Mouse (Mus musculus) intestine, embryonic 14.5 days (tissue): ENCODE data around the gene Ubxn7. TPM values are rescaled to one million over a fixed set of nuclear protein-coding genes. Genes with fewer than 3 reads are reported as not detected.
"Not testable (repeated sequence)": the region's sequence is repeated elsewhere in the genome, so short reads cannot be mapped to it uniquely, and the experiment has no call there.

Experiments
- ATAC-seq: fragments of 200-750 bp; cut with Nextera tagmentation; replicated peaks from 2 replicates; pipeline ENCODE4 v1.8.0; 2017; ENCODE audit warnings: low read depth, moderate number of reproducible peaks, moderate TSS enrichment, moderate library complexity; ENCODE audit not compliant: low FRiP score, low TSS enrichment
- DNase-seq: peaks from one replicate; pipeline ENCODE4 v3.0.0-alpha.2; 2018; ENCODE audit warnings: low spot score
- H3K27ac ChIP-seq: fragments of 300-500 bp; sonication (generic); 2 replicates; pipeline ENCODE4 v1.5.1; 2014; ENCODE audit warnings: low read depth, mild to moderate bottlenecking, control low read depth
- H3K27me3 ChIP-seq: fragments of 300-500 bp; sonication (generic); replicated peaks from 2 replicates; pipeline ENCODE4 v1.6.1; 2014; ENCODE audit warnings: low read length, control low read depth; ENCODE audit not compliant: control insufficient read depth, insufficient read depth
- H3K36me3 ChIP-seq: fragments of 300-500 bp; sonication (generic); 2 replicates; pipeline ENCODE4 v1.6.1; 2014; ENCODE audit warnings: low read length, control low read depth; ENCODE audit not compliant: control insufficient read depth, insufficient read depth
- H3K4me1 ChIP-seq: fragments of 300-500 bp; sonication (generic); replicated peaks from 2 replicates; pipeline ENCODE4 v1.6.1; 2014; ENCODE audit warnings: low read length, control low read depth, mixed read lengths; ENCODE audit not compliant: control insufficient read depth, insufficient read depth
- H3K4me2 ChIP-seq: fragments of 300-500 bp; sonication (generic); 2 replicates; pipeline ENCODE4 v1.6.1; 2014; ENCODE audit warnings: low read length
- H3K4me3 ChIP-seq: fragments of 300-500 bp; sonication (generic); 2 replicates; pipeline ENCODE4 v1.5.1; 2014; ENCODE audit warnings: low read depth, low read length, control low read depth, mixed read lengths
- H3K9ac ChIP-seq: fragments of 300-500 bp; sonication (generic); 2 replicates; pipeline ENCODE4 v1.6.1; 2014; ENCODE audit warnings: mild to moderate bottlenecking, low read length
- H3K9me3 ChIP-seq: fragments of 300-500 bp; sonication (generic); 2 replicates; pipeline ENCODE4 v1.6.1; 2016; ENCODE audit warnings: low read length, control low read depth; ENCODE audit not compliant: control insufficient read depth
- WGBS: fragments of 180-500 bp; shearing (Covaris S2); extraction: QIAGEN DNeasy Blood & Tissue Kit; methylation state at CpG from one replicate; pipeline ENCODE4 v1.1.7; 2014; 5-methylcytosine and 5-hydroxymethylcytosine counted together
- polyA plus RNA-seq: library from polyadenylated mRNA; unstranded; fragments of >200 nt; fragmentation: Nextera tagmentation; extraction: Ambion mirVana; gene quantifications from 2 replicates; pipeline ENCODE4 v1.2.1, GENCODE M21; 2014

Gene Ubxn7
- 18.8 and 20.8 TPM in 2 replicates for polyA plus RNA-seq

DNA sequence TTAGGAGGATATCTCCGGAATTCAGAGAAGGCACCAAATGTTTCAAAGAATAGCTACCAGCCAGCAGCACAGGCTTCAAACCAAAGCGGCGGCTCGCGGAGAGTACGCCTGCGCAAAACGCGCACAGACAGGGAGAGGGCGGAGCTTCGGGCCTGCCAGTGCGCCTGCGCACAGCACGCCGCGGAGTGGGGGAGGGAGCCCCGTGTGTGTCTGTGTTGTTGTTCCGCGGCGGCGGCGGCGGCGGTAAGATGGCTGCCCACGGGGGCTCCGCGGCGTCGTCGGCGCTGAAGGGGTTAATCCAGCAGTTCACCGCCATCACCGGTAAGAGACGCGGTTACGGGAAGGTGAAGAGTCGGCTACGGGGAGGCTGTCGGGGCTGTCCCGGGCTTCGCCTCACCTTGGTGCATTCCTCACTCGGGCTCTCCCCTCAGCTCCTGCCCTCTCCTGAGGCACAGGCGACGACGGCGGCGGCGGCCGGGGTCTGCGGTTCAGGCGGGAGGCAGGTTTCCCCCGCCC lies at the start of gene Ubxn7:
TSS of gene Ubxn7 (plus strand) at position 218 of the 516 bp plus-strand sequence.
- peak; percentile 96 for ATAC-seq
- H3K4me2 ChIP-seq, result peak within 1 kb of the TSS; percentile 58
- peak; percentile 98 for DNase-seq
- peak within 1 kb of the TSS; percentile 94 for H3K27ac ChIP-seq
- H3K4me3 ChIP-seq, result peak within 1 kb of the TSS; percentile 72
- no peaks in the 10 kb centered on the region for H3K36me3 ChIP-seq
- no peaks in the 10 kb centered on the region for H3K9me3 ChIP-seq
- 0 out of 2 replicates have a peak, but pooled peaks cover 6% of the 10 kb centered on the region for H3K4me1 ChIP-seq
- no peaks in the 10 kb centered on the region for H3K27me3 ChIP-seq
- WGBS, result under 1% methylated on average over 52 of the region's 52 CpGs
- H3K9ac ChIP-seq, result peak within 1 kb of the TSS; percentile 93

DNA sequence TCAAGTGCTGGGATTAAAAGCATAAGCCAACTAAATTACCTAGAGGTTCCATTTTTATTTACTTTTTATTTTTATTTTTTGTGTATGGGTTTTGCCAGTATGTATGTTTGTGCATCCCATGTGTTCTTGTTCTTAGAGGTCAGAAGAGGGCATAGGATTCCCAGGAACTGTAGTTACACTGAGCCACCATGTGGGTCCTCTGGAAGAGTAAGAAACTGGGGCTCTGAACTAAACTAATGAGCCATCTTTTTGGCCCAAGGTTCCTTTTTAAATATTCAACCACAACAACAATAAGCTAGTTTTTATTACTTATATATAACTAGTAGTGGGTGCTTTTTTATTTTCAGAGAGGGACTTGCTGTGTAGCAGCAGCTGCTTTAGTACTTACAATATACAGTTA lies 49.4 kb upstream of the Ubxn7 start:
- Histone ChIP-seq H3K27me3 (no peaks in the 10 kb centered on the region), H3K4me3 (no peak overlapping the region), H3K4me2 (no peak overlapping the region), H3K27ac (no peak overlapping the region), H3K4me1 (peaks cover 7% of the 10 kb centered on the region), H3K36me3 (peaks cover 60% of the 10 kb centered on the region), H3K9ac (no peak overlapping the region), H3K9me3 (peaks cover 7% of the 10 kb centered on the region; the same call in 1 of the 2 replicates)
- no peak for ATAC-seq
- no peak for DNase-seq

DNA sequence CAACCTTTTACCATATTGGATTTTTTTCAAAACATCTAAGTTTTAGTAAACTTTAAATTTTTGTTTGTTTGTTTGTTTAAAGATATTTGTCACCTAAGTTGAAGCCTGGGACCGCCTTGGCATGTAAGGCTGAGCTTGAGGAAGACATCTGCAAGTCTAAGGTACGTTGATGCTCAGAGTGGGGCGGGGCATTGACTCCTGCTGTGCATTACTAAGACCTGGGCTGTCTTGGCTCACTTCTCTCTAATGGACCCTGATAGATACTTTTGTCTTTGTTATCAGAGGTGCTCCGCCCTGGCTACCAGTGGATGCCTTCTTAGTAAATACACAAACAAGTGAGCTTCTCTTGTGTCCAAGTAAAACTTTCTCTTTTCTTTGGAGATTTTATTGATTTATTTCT lies 40.2 kb upstream of the Ubxn7 start:
- H3K4me1 ChIP-seq, result no peaks in the 10 kb centered on the region
- H3K9me3 ChIP-seq, result 0 out of 2 replicates have a peak, but pooled peaks cover 4% of the 10 kb centered on the region
- no peak overlapping the region for H3K4me2 ChIP-seq
- H3K9ac ChIP-seq, result no peak overlapping the region
- no peak overlapping the region for H3K27ac ChIP-seq
- H3K27me3 ChIP-seq, result no peaks in the 10 kb centered on the region
- WGBS, result 92% methylated on average over 4 of the region's 4 CpGs
- DNase-seq (no peak), ATAC-seq (no peak)
- peaks cover 59% of the 10 kb centered on the region for H3K36me3 ChIP-seq
- H3K4me3 ChIP-seq, result no peak overlapping the region

DNA sequence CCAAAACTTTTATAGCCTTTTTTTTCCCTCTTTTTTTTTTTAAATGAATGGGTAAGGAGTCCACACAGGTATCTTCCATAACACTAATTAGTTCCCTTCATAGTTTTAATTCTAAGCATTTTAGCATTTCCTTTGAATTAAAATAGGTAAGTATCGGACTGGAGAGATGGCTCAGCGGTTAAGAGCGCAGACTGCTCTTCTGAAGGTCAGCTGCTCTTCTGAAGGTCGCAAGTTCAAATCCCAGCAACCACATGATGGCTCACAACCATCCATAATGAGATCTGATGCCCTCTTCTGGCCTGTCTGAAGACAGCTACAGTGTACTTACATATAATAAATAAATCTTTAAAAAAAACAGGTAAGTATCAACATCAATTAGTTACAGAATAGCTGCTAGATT lies 32.4 kb upstream of the Ubxn7 start:
- DNase-seq, H3K4me3 ChIP-seq, H3K4me1 ChIP-seq, H3K4me2 ChIP-seq, ATAC-seq, H3K27ac ChIP-seq, H3K27me3 ChIP-seq, H3K9ac ChIP-seq, H3K9me3 ChIP-seq: not testable (repeated sequence)
- H3K36me3 ChIP-seq, result peaks cover 45% of the 10 kb centered on the region
- 96% methylated on average over 4 of the region's 4 CpGs for WGBS

GRCm38 (mm10) chr16:32303046-32303445 lies 29.0 kb upstream of the Ubxn7 start:
- H3K4me1 ChIP-seq, result no peaks in the 10 kb centered on the region
- DNase-seq, result no peak
- peaks cover 21% of the 10 kb centered on the region for H3K36me3 ChIP-seq
- ATAC-seq, result no peak
- WGBS, result 50% methylated on average over 1 of the region's 1 CpGs
- no peaks in the 10 kb centered on the region for H3K27me3 ChIP-seq
- no peaks in the 10 kb centered on the region for H3K9me3 ChIP-seq
- H3K4me3 ChIP-seq, result no peak overlapping the region
- H3K27ac ChIP-seq, result no peak overlapping the region
- H3K9ac ChIP-seq, result no peak overlapping the region
- no peak overlapping the region for H3K4me2 ChIP-seq

DNA sequence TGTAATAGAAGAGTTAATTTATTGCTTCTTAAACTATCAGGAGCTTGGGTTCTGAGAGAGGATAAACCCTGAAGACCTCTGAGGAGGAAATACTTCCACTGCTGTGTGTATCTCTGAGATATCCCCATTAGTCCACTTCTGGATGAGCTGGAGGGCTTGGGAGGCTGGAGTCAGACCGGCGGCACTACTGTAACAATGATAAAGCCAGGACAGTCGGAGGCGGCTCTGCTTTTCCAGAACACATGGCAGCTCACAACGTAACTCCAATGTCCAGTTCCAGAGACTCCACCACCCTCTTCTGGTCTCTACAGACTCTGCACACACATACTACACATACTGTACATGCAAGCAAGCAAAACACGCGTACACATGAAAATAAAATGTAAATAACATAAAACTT lies 28.2 kb upstream of the Ubxn7 start:
- Histone ChIP-seq H3K4me2 (no peak overlapping the region), H3K36me3 (peaks cover 13% of the 10 kb centered on the region), H3K27ac (no peak overlapping the region), H3K27me3 (no peaks in the 10 kb centered on the region), H3K9ac (no peak overlapping the region), H3K9me3 (no peaks in the 10 kb centered on the region), H3K4me3 (no peak overlapping the region), H3K4me1 (no peaks in the 10 kb centered on the region)
- DNase-seq (no peak), ATAC-seq (no peak)
- WGBS, result 96% methylated on average over 7 of the region's 7 CpGs

- no peak for DNase-seq
- Histone ChIP-seq H3K27ac (no peak overlapping the region), H3K27me3 (no peaks in the 10 kb centered on the region), H3K4me3 (no peak overlapping the region), H3K4me2 (no peak overlapping the region), H3K4me1 (no peaks in the 10 kb centered on the region), H3K9ac (no peak overlapping the region), H3K36me3 (no peaks in the 10 kb centered on the region), H3K9me3 (no peaks in the 10 kb centered on the region)
- WGBS, result 85% methylated on average over 4 of the region's 4 CpGs
- ATAC-seq, result no peak
Measured at GRCm38 (mm10) chr16:32311970-32312369, 20.1 kb upstream of the Ubxn7 start.

DNA sequence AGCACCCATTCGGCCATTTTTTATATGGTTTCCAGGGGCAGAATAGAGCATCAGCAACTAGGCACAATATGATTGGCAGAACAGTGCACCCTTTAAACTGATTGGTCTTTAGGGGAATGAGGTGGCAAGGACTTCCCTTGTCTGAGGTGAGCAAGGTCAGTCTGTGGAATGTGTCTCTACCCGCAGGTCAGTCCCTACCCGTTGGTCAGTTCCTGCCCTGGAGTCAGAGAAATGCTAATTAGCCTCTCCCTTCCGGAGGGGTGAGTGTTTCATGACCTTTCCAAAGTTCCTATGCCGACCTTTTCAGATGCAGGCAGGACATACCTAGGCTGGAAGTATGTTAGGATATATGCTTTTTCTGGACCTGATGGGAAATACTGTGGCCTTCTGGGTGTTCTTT lies 19.7 kb upstream of the Ubxn7 start:
- ATAC-seq, result no peak
- no peaks in the 10 kb centered on the region for H3K36me3 ChIP-seq
- H3K27me3 ChIP-seq, result no peaks in the 10 kb centered on the region
- no peaks in the 10 kb centered on the region for H3K9me3 ChIP-seq
- H3K4me1 ChIP-seq, result no peaks in the 10 kb centered on the region
- 36% methylated on average over 5 of the region's 5 CpGs for WGBS
- H3K4me3 ChIP-seq, result no peak overlapping the region
- no peak overlapping the region for H3K4me2 ChIP-seq
- no peak overlapping the region for H3K9ac ChIP-seq
- DNase-seq, result no peak
- no peak overlapping the region for H3K27ac ChIP-seq

- Histone ChIP-seq H3K4me2 (no peak overlapping the region), H3K9ac (no peak overlapping the region), H3K9me3 (no peaks in the 10 kb centered on the region), H3K36me3 (no peaks in the 10 kb centered on the region), H3K4me1 (no peaks in the 10 kb centered on the region), H3K27ac (no peak overlapping the region), H3K4me3 (no peak overlapping the region), H3K27me3 (no peaks in the 10 kb centered on the region)
- WGBS, result 57% methylated on average over 4 of the region's 4 CpGs
- DNase-seq (no peak), ATAC-seq (no peak)
Measured at GRCm38 (mm10) chr16:32312859-32313258, 19.2 kb upstream of the Ubxn7 start.
